Mouse (Mus musculus) MEL (cell line): ENCODE measurements around the gene Dok7.

ENCODE experiments used
- BHLHE40 ChIP-seq: IDR thresholded peaks from 2 replicates; pipeline ENCODE4 v1.6.1; 2012; ENCODE audit warnings: low read depth, mild to moderate bottlenecking, inconsistent platforms, low read length, improper control_type of control experiment, borderline replicate concordance
- CHD2 ChIP-seq: IDR thresholded peaks from 2 replicates; pipeline ENCODE4 v1.6.1; 2011; ENCODE audit warnings: low read length, improper control_type of control experiment
- CTCF ChIP-seq, 3 experiments: IDR thresholded peaks in 2 of 3; conservative IDR thresholded peaks in 1 of 3; 2 replicates each; pipeline ENCODE4 v1.5.1; 2011 to 2012; ENCODE audit warnings: low read length in 3 of 3, low read depth in 2 of 3, mild to moderate bottlenecking in 2 of 3, improper control_type of control experiment in 1 of 3, inconsistent platforms in 1 of 3, mixed read lengths in 1 of 3, moderate library complexity in 1 of 3; ENCODE audit not compliant: control insufficient read depth in 1 of 3, insufficient read depth in 1 of 3, poor library complexity in 1 of 3, severe bottlenecking in 1 of 3
- GATA1 ChIP-seq: IDR thresholded peaks from 2 replicates; pipeline ENCODE4 v1.6.1; 2011; ENCODE audit warnings: low read depth, low read length, improper control_type of control experiment
- TBP ChIP-seq: IDR thresholded peaks from 2 replicates; pipeline ENCODE4 v1.8.0; 2011; ENCODE audit warnings: low read depth, low read length, improper control_type of control experiment
- USF2 ChIP-seq, 2 experiments: IDR thresholded peaks; 2 replicates each; pipeline ENCODE4 v1.6.1; 2011 to 2012; ENCODE audit warnings: improper control_type of control experiment in 2 of 2, low read length in 2 of 2, borderline replicate concordance in 1 of 2, inconsistent platforms in 1 of 2, low read depth in 1 of 2, mild to moderate bottlenecking in 1 of 2; ENCODE audit not compliant: insufficient read depth in 1 of 2

- TF ChIP-seq BHLHE40, result no peak
- no peak for TF ChIP-seq CHD2
- no peak for TF ChIP-seq TBP
- peak; percentile 59 to 89 (median 88) for TF ChIP-seq CTCF (IDR thresholded peaks at IDR 0.05 in 2 of 3, conservative IDR thresholded peaks at IDR 0.05 in 1 of 3; ENCODE audit: control insufficient read depth in 1 of 3, insufficient read depth in 1 of 3, low read depth in 2 of 3, low read length in 3 of 3, poor library complexity in 1 of 3, severe bottlenecking in 1 of 3)
- no peak for TF ChIP-seq GATA1
- no peak for TF ChIP-seq USF2 (IDR thresholded peaks at IDR 0.05; ENCODE audit: borderline replicate concordance in 1 of 2, insufficient read depth in 1 of 2, low read depth in 1 of 2, low read length in 2 of 2)
Measured at GRCm38 (mm10) chr5:35024975-35025374, 31.6 kb upstream of the Dok7 start.
